Mouse (Mus musculus) C2C12 (cell line): Measurements from ENCODE around the gene Drd3.

Experiments
- CTCF ChIP-seq: IDR thresholded peaks from one replicate; pipeline ENCODE4 v1.5.1; 2011; ENCODE audit not compliant: control insufficient read depth, insufficient read depth, insufficient read length
- MAX ChIP-seq: IDR thresholded peaks from one replicate; pipeline ENCODE4 v1.6.1; 2011; ENCODE audit warnings: mild to moderate bottlenecking, control low read depth
- MYOD1 ChIP-seq: IDR thresholded peaks from one replicate; pipeline ENCODE4 v1.6.1; 2011; ENCODE audit warnings: low read depth; ENCODE audit not compliant: control insufficient read depth, insufficient read length
- MYOG ChIP-seq: IDR thresholded peaks from one replicate; pipeline ENCODE4 v1.6.1; 2011; ENCODE audit not compliant: control insufficient read depth, insufficient read length; ENCODE audit errors: extremely low read depth
- USF1 ChIP-seq: IDR thresholded peaks from one replicate; pipeline ENCODE4 v1.6.1; 2011; ENCODE audit warnings: low read depth, mild to moderate bottlenecking, control low read depth, moderate library complexity

DNA sequence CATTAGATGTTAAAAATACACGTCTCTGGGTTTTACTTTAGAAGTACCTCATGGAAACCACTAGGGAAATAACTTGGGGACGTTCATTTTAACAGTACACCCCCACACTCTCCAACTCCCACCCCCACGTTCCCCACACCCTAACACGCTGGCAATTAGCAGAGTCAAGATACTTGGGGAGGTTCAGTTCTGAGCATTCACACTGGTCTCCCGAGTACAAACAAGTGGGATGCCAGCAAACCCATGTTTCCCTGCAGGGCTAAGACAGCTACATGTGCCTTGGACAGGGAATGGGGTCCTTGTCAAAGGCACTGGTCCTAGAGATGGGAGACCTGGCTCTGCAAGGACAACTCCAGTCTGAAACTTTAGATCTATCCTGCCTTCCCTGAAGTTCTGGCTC, 48.6 kb downstream of the Drd3 start:
- TF ChIP-seq CTCF (no peak), MYOD1 (no peak), MYOG (no peak), MAX (no peak), USF1 (no peak)
